Mouse (Mus musculus) MEL (cell line): ENCODE results near the gene Rtn4rl1. TPM values are rescaled to one million over a fixed set of nuclear protein-coding genes. Genes with fewer than 3 reads are reported as not detected.
A peak's percentile ranks its signal among the peaks of the same experiment; 100 is the strongest.

ENCODE experiments used
- DNase-seq: peaks from one replicate; pipeline ENCODE4 v3.0.0; 2011; ENCODE audit warnings: low read depth, low spot score
- H3K27ac ChIP-seq: 2 replicates; pipeline ENCODE4 v1.5.1; 2012; ENCODE audit warnings: low read depth, mild to moderate bottlenecking, control low read depth, low read length, moderate library complexity; ENCODE audit not compliant: control insufficient read depth
- H3K27me3 ChIP-seq, 2 experiments: fragments of 150-350 bp in 1 of 2; sonication (generic) in 1 of 2; 2 replicates each; pipeline ENCODE4 v1.6.1; 2012; ENCODE audit warnings: low read length in 2 of 2, mild to moderate bottlenecking in 2 of 2, improper control_type of control experiment in 1 of 2, moderate library complexity in 1 of 2; ENCODE audit not compliant: insufficient read depth in 2 of 2, control insufficient read depth in 1 of 2
- H3K36me3 ChIP-seq, 2 experiments: 2 replicates each; pipeline ENCODE4 v1.6.1; 2012 to 2014; ENCODE audit warnings: low read length in 2 of 2, improper control_type of control experiment in 1 of 2, inconsistent platforms in 1 of 2, mild to moderate bottlenecking in 1 of 2; ENCODE audit not compliant: insufficient read depth in 2 of 2, control insufficient read depth in 1 of 2
- H3K4me1 ChIP-seq, 2 experiments: fragments of 150-350 bp in 1 of 2; sonication (generic) in 1 of 2; 2 replicates each; pipeline ENCODE4 v1.6.1; 2012; ENCODE audit warnings: low read length in 2 of 2, improper control_type of control experiment in 1 of 2, mild to moderate bottlenecking in 1 of 2; ENCODE audit not compliant: insufficient read depth in 2 of 2, control insufficient read depth in 1 of 2
- H3K4me3 ChIP-seq, 2 experiments: fragments of 150-350 bp in 1 of 2; sonication (generic) in 1 of 2; 2 replicates each; pipeline ENCODE4 v1.5.1; 2012; ENCODE audit warnings: low read depth in 2 of 2, low read length in 2 of 2, mild to moderate bottlenecking in 2 of 2, moderate library complexity in 2 of 2, control low read depth in 1 of 2, improper control_type of control experiment in 1 of 2; ENCODE audit not compliant: control insufficient read depth in 1 of 2, insufficient read depth in 1 of 2
- H3K79me2 ChIP-seq: 2 replicates; pipeline ENCODE4 v1.6.1; 2012; ENCODE audit warnings: mild to moderate bottlenecking, low read length, moderate library complexity; ENCODE audit not compliant: control insufficient read depth, poor library complexity, insufficient read depth
- H3K9ac ChIP-seq: 2 replicates; pipeline ENCODE4 v1.6.1; 2012; ENCODE audit warnings: low read depth, mild to moderate bottlenecking, control low read depth, low read length, moderate library complexity; ENCODE audit not compliant: control insufficient read depth, poor library complexity, severe bottlenecking
- H3K9me3 ChIP-seq: fragments of 150-350 bp; sonication (generic); replicated peaks from 2 replicates; pipeline ENCODE4 v1.6.1; 2012; ENCODE audit warnings: mild to moderate bottlenecking, low read length, improper control_type of control experiment, moderate library complexity; ENCODE audit not compliant: insufficient read depth
- BHLHE40 ChIP-seq: IDR thresholded peaks from 2 replicates; pipeline ENCODE4 v1.6.1; 2012; ENCODE audit warnings: low read depth, mild to moderate bottlenecking, inconsistent platforms, low read length, improper control_type of control experiment, borderline replicate concordance
- CHD1 ChIP-seq: IDR thresholded peaks from 2 replicates; pipeline ENCODE4 v1.6.1; 2012; ENCODE audit warnings: low read depth, mild to moderate bottlenecking, inconsistent platforms, low read length, improper control_type of control experiment
- CHD2 ChIP-seq: IDR thresholded peaks from 2 replicates; pipeline ENCODE4 v1.6.1; 2011; ENCODE audit warnings: low read length, improper control_type of control experiment
- CTCF ChIP-seq, 3 experiments: IDR thresholded peaks in 2 of 3; conservative IDR thresholded peaks in 1 of 3; 2 replicates each; pipeline ENCODE4 v1.5.1; 2011 to 2012; ENCODE audit warnings: low read length in 3 of 3, low read depth in 2 of 3, mild to moderate bottlenecking in 2 of 3, improper control_type of control experiment in 1 of 3, inconsistent platforms in 1 of 3, mixed read lengths in 1 of 3, moderate library complexity in 1 of 3; ENCODE audit not compliant: control insufficient read depth in 1 of 3, insufficient read depth in 1 of 3, poor library complexity in 1 of 3, severe bottlenecking in 1 of 3
- E2F4 ChIP-seq: IDR thresholded peaks from 2 replicates; pipeline ENCODE4 v1.6.1; 2011; ENCODE audit warnings: low read depth, low read length, improper control_type of control experiment, borderline replicate concordance
- GABPA ChIP-seq: IDR thresholded peaks from 2 replicates; pipeline ENCODE4 v1.6.1; 2012; ENCODE audit warnings: low read depth, mild to moderate bottlenecking, inconsistent platforms, low read length, improper control_type of control experiment, moderate library complexity
- GATA1 ChIP-seq: IDR thresholded peaks from 2 replicates; pipeline ENCODE4 v1.6.1; 2011; ENCODE audit warnings: low read depth, low read length, improper control_type of control experiment
- HCFC1 ChIP-seq: IDR thresholded peaks from 2 replicates; pipeline ENCODE4 v1.6.1; 2012; ENCODE audit warnings: low read depth, mild to moderate bottlenecking, inconsistent platforms, low read length, improper control_type of control experiment, moderate library complexity
- MAFK ChIP-seq: IDR thresholded peaks from 2 replicates; pipeline ENCODE4 v1.6.1; 2011; ENCODE audit warnings: low read depth, mild to moderate bottlenecking, low read length, improper control_type of control experiment, borderline replicate concordance
- MAZ ChIP-seq: IDR thresholded peaks from 2 replicates; pipeline ENCODE4 v1.6.1; 2012; ENCODE audit warnings: low read depth, mild to moderate bottlenecking, inconsistent platforms, low read length, improper control_type of control experiment
- MXI1 ChIP-seq: IDR thresholded peaks from 2 replicates; pipeline ENCODE4 v1.6.1; 2011; ENCODE audit warnings: mild to moderate bottlenecking, low read depth, low read length, improper control_type of control experiment
- NELFE ChIP-seq: IDR thresholded peaks from 2 replicates; pipeline ENCODE4 v1.6.1; 2011; ENCODE audit warnings: low read depth, low read length, improper control_type of control experiment
- POLR2AphosphoS2 ChIP-seq: IDR thresholded peaks from 2 replicates; pipeline ENCODE4 v1.6.1; 2011; ENCODE audit warnings: low read length, improper control_type of control experiment
- POLR2AphosphoS5 ChIP-seq: IDR thresholded peaks from 2 replicates; pipeline ENCODE4 v1.6.1; 2012; ENCODE audit warnings: low read depth, borderline replicate concordance, mild to moderate bottlenecking, inconsistent platforms, low read length, moderate library complexity, mixed read lengths
- RCOR1 ChIP-seq: IDR thresholded peaks from 2 replicates; pipeline ENCODE4 v1.6.1; 2012; ENCODE audit warnings: low read depth, mild to moderate bottlenecking, inconsistent platforms, low read length, improper control_type of control experiment
- SIN3A ChIP-seq: IDR thresholded peaks from 2 replicates; pipeline ENCODE4 v1.6.1; 2012; ENCODE audit warnings: low read length, improper control_type of control experiment, inconsistent platforms
- TAL1 ChIP-seq: IDR thresholded peaks from 2 replicates; pipeline ENCODE4 v1.6.1; 2012; ENCODE audit warnings: mild to moderate bottlenecking, inconsistent platforms, low read length, moderate library complexity, mixed read lengths
- TCF12 ChIP-seq: IDR thresholded peaks from 2 replicates; pipeline ENCODE4 v1.6.1; 2014; ENCODE audit warnings: low read depth, mild to moderate bottlenecking, inconsistent platforms, low read length, improper control_type of control experiment, moderate library complexity
- UBTF ChIP-seq: IDR thresholded peaks from 2 replicates; pipeline ENCODE4 v1.6.1; 2012; ENCODE audit warnings: low read depth, mild to moderate bottlenecking, inconsistent platforms, low read length, improper control_type of control experiment, moderate library complexity, borderline replicate concordance; ENCODE audit not compliant: insufficient read depth
- USF1 ChIP-seq: IDR thresholded peaks from 2 replicates; pipeline ENCODE4 v1.6.1; 2014; ENCODE audit warnings: low read depth, mild to moderate bottlenecking, inconsistent platforms, low read length, improper control_type of control experiment, moderate library complexity
- USF2 ChIP-seq, 2 experiments: IDR thresholded peaks; 2 replicates each; pipeline ENCODE4 v1.6.1; 2011 to 2012; ENCODE audit warnings: improper control_type of control experiment in 2 of 2, low read length in 2 of 2, borderline replicate concordance in 1 of 2, inconsistent platforms in 1 of 2, low read depth in 1 of 2, mild to moderate bottlenecking in 1 of 2; ENCODE audit not compliant: insufficient read depth in 1 of 2
- ZC3H11A ChIP-seq: IDR thresholded peaks from 2 replicates; pipeline ENCODE4 v1.6.1; 2012; ENCODE audit warnings: low read depth, mild to moderate bottlenecking, inconsistent platforms, low read length, improper control_type of control experiment
- ZNF384 ChIP-seq: IDR thresholded peaks from 2 replicates; pipeline ENCODE4 v1.6.1; 2012; ENCODE audit warnings: low read depth, mild to moderate bottlenecking, inconsistent platforms, low read length, improper control_type of control experiment
- polyA plus RNA-seq, 2 experiments: library from polyadenylated mRNA; stranded (reverse) in 1 of 2; unstranded in 1 of 2; fragments of >175 nt in 1 of 2; fragments of >200 nt in 1 of 2; gene quantifications; 2 replicates each; pipeline versions ENCODE4 v1.2.1 to v1.2.4; 2012; ENCODE audit warnings: low replicate concordance in 2 of 2, low read depth in 1 of 2; ENCODE audit not compliant: insufficient read length in 2 of 2, insufficient read depth in 1 of 2, missing spikeins in 1 of 2
- total RNA-seq: library from RNA; depleted of rRNA; stranded (reverse); fragments of 300-350 nt; gene quantifications from 2 replicates; pipeline ENCODE4 v1.2.3, GENCODE M21; 2012

Rtn4rl1 gene
- total and polyA plus RNA-seq, 3 experiments: 0.35 to 2.6 TPM; not detected in 1

GRCm38 (mm10) chr11:75166861-75167642 lies 26.5 kb upstream of the Rtn4rl1 start (continued):
- TF ChIP-seq E2F4 (no peak), CHD1 (no peak)

DNA sequence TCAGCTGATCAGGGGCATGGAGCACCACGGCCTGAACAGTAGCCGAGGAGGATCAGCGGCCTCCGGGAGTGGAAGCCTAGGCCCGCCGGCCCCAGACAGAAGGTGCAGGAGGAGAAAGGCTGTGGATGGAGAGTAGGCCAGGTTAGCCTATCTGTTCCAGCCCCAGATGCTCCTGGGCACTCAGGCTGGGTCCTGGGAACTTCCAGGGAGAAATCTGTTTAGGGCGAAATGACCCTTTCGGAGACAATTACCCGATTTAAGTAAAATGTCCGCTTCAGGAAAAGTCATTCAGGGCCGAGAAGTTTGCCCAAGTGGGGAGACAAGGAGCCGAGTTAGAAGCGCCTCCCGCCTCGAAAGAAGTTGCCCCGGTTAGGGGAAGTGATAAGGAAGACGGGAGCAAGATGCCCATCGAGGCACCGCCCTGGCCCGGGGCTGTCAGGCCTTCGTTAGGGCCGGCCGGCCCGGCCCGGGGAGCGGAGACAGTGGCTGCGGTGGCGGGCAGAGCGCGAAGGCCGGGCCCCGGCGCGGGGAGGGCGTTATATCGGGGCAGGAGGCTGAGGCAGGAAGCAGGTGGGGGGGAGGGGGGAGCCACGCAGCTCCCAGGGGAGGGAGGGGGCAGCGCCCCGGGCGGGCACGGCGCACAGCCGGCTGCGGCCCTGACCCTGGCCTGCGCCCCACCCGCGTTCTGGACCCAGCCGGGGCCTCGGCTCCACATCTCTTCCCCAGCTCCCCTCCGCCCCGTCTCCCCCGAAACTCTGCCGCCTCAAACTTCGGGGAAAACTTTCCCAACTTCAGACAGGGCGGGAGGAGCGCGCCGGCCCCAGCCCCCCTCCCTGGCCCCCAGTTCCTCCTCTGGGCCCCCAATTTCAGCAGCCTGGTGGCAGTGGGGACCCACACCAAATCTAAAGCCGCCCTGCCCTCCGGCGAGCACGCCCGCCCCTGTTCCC lies 25.7 kb upstream of the Rtn4rl1 start:
- H3K9me3 ChIP-seq: no peaks in the 10 kb centered on the region

DNA sequence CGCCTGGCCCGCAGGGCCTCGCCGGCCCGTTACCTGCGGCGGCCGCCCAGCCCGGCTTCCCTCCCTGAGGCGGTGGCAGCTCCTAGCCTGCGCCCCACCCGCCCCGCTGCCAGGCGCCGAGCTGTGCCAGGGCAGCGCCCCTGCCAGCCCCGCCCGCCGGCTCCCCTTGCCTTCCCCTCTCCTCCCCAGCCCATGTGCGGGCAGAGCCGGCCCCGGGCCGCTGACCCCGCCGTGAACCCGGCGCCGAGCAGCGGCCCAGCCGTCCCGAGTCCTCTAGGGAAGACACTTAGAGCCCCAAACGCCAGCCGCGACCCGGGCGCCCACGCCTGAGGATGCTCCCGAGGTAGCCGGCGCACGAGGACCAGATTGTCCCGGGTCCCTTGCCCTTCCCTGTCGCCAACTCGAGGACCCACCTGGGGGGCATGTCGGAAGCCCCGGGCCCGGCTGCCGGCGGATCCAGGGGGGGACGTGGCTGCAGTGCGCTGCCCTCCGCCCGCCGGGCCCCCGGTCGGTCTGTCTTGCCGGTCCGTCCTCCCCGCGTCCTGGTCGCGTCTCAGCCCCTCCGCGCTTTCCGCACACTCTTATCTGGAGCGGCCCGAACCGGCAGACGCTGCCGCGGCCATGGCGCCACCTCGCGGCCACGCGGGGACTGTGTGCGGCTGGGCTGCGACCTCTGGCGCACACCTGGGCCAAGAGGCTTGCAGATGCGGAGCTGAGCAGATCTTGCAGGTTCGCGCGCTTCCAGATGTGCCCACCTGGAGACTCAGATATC lies 24.8 kb upstream of the Rtn4rl1 start:
- H3K4me1 ChIP-seq: peaks cover 0 to 23% of the 10 kb centered on the region in 2 experiments; a peak in 2 of 4 replicates
- TF ChIP-seq TCF12 (peak; percentile 73), GABPA (no peak), TAL1 (peak; percentile 32; the same call in 1 of the 2 replicates), ZNF384 (no peak), POLR2AphosphoS5 (no peak), NELFE (peak; percentile 63), E2F4 (no peak; the same call in 1 of the 2 replicates), USF1 (no peak), CTCF (IDR thresholded peaks at IDR 0.05 in 2 of 3, conservative IDR thresholded peaks at IDR 0.05 in 1 of 3; ENCODE audit: control insufficient read depth in 1 of 3, insufficient read depth in 1 of 3, low read depth in 2 of 3, low read length in 3 of 3, poor library complexity in 1 of 3, severe bottlenecking in 1 of 3) (peak; percentile 73 to 100 (median 97); a peak in 5 of 6 replicates), GATA1 (peak; percentile 51; the same call in 1 of the 2 replicates), POLR2AphosphoS2 (no peak), CHD1 (0 out of 2 replicates have a peak, but pooled peaks have one; percentile 61), MAZ (peak; percentile 73; the same call in 1 of the 2 replicates), MAFK (no peak), MXI1 (0 out of 2 replicates have a peak, but pooled peaks have one; percentile 56), USF2 (IDR thresholded peaks at IDR 0.05; ENCODE audit: borderline replicate concordance in 1 of 2, insufficient read depth in 1 of 2, low read depth in 1 of 2, low read length in 2 of 2) (no peak), CHD2 (no peak), ZC3H11A (peak; percentile 80), BHLHE40 (no peak), HCFC1 (0 out of 2 replicates have a peak, but pooled peaks have one; percentile 36), RCOR1 (no peak)

More for the DNA sequence above, 25.7 kb upstream of the Rtn4rl1 start:
- Histone ChIP-seq H3K27ac (no peak overlapping the region), H3K27me3 (no peaks in the 10 kb centered on the region), H3K79me2 (peaks cover 32% of the 10 kb centered on the region), H3K4me1 (peaks cover 0 to 22% of the 10 kb centered on the region in 2 experiments; a peak in 2 of 4 replicates), H3K9ac (peak overlapping the region; percentile 85), H3K36me3 (peaks cover 0 to 15% of the 10 kb centered on the region in 2 experiments; a peak in 2 of 4 replicates), H3K4me3 (peak overlapping the region; percentile 70 to 81)
- peak; percentile 55 for DNase-seq
- TF ChIP-seq SIN3A (no peak; the same call in 1 of the 2 replicates), UBTF (0 out of 2 replicates have a peak, but pooled peaks have one; percentile 60)
- TF ChIP-seq, all 39 proteins: peak for 1

More for the DNA sequence above, 24.8 kb upstream of the Rtn4rl1 start:
- Histone ChIP-seq H3K27ac (peak overlapping the region; percentile 97), H3K36me3 (peaks cover 0 to 15% of the 10 kb centered on the region in 2 experiments; a peak in 2 of 4 replicates), H3K9me3 (no peaks in the 10 kb centered on the region), H3K9ac (peak overlapping the region; percentile 85), H3K79me2 (peaks cover 32% of the 10 kb centered on the region), H3K27me3 (no peaks in the 10 kb centered on the region), H3K4me3 (peak overlapping the region; percentile 70 to 81)
- peak; percentile 97 for DNase-seq
